Mouse (Mus musculus) spleen, adult 2 months (tissue): Measurements from ENCODE around the gene Susd3. TPM values are rescaled to one million over a fixed set of nuclear protein-coding genes. Genes with fewer than 3 reads are reported as not detected.

Experiments used
- DNase-seq, 2 experiments: peaks; one replicate each; pipeline versions ENCODE4 v3.0.0 to v3.0.0-alpha.2; 2012 to 2021; ENCODE audit warnings: low spot score in 2 of 2, low read depth in 1 of 2
- H3K27ac ChIP-seq: fragments of 200-500 bp; 2 replicates; pipeline ENCODE4 v1.5.1; 2012; ENCODE audit warnings: low read length, inconsistent platforms; ENCODE audit not compliant: insufficient read depth
- H3K27me3 ChIP-seq: fragments of 200-500 bp; 2 replicates; pipeline ENCODE4 v1.6.1; 2012; ENCODE audit warnings: mild to moderate bottlenecking, moderate library complexity, low read length, inconsistent platforms; ENCODE audit not compliant: control insufficient read depth, insufficient read depth
- H3K36me3 ChIP-seq: fragments of 200-500 bp; 2 replicates; pipeline ENCODE4 v1.6.1; 2012; ENCODE audit warnings: mild to moderate bottlenecking, low read length, inconsistent platforms; ENCODE audit not compliant: control insufficient read depth, insufficient read depth
- H3K4me1 ChIP-seq: fragments of 200-500 bp; 2 replicates; pipeline ENCODE4 v1.6.1; 2011; ENCODE audit warnings: inconsistent platforms; ENCODE audit not compliant: control insufficient read depth, insufficient read depth, insufficient read length
- H3K4me3 ChIP-seq: fragments of 200-500 bp; 2 replicates; pipeline ENCODE4 v1.5.1; 2011; ENCODE audit warnings: mild to moderate bottlenecking, inconsistent platforms; ENCODE audit not compliant: insufficient read depth, insufficient read length; ENCODE audit errors: extremely low read depth
- CTCF ChIP-seq: fragments of 200-500 bp; IDR thresholded peaks from 2 replicates; pipeline ENCODE4 v1.5.1; 2011; ENCODE audit warnings: mild to moderate bottlenecking, inconsistent platforms; ENCODE audit not compliant: insufficient read depth, insufficient read length, insufficient replicate concordance; ENCODE audit errors: extremely low read depth
- POLR2A ChIP-seq: fragments of 200-500 bp; IDR thresholded peaks from 2 replicates; pipeline ENCODE4 v1.6.1; 2011; ENCODE audit warnings: low read depth, low read length, inconsistent platforms
- WGBS: fragments of 180-500 bp; shearing (Covaris S2); methylation state at CpG from one replicate; pipeline ENCODE4 v1.1.7; 2018; 5-methylcytosine and 5-hydroxymethylcytosine counted together
- polyA plus RNA-seq: library from polyadenylated mRNA; depleted of rRNA; stranded (reverse); fragments of >200 nt; gene quantifications from 2 replicates; pipeline ENCODE4 v1.2.3, GENCODE M21; 2012

The Susd3 gene
- polyA plus RNA-seq, 1 experiment: 49.7 TPM

GRCm38 (mm10) chr13:49237617-49238016, 10.9 kb downstream of the Susd3 start:
- DNase-seq: no peak
- TF ChIP-seq POLR2A: no peak
- no peak for TF ChIP-seq CTCF
- Histone ChIP-seq H3K27me3 (no peaks in the 10 kb centered on the region), H3K4me1 (peaks cover 22% of the 10 kb centered on the region), H3K27ac (no peak overlapping the region), H3K4me3 (no peak overlapping the region), H3K36me3 (peaks cover 26% of the 10 kb centered on the region)
- 80% methylated on average over 8 of the region's 8 CpGs for WGBS

- peak; percentile 16; the same call in 1 of the 2 replicates for TF ChIP-seq CTCF
- no peak for TF ChIP-seq POLR2A
- Histone ChIP-seq H3K27me3 (no peaks in the 10 kb centered on the region), H3K4me1 (no peaks in the 10 kb centered on the region), H3K36me3 (peaks cover 37% of the 10 kb centered on the region), H3K27ac (no peak overlapping the region), H3K4me3 (no peak overlapping the region)
- 91% methylated on average over 4 of the region's 4 CpGs for WGBS
- no peak for DNase-seq
Observed at GRCm38 (mm10) chr13:49234711-49235110, 13.8 kb downstream of the Susd3 start.

GRCm38 (mm10) chr13:49233792-49234572, 14.5 kb downstream of the Susd3 start:
- DNase-seq: no peak
- Histone ChIP-seq H3K36me3 (peaks cover 37% of the 10 kb centered on the region), H3K27ac (no peak overlapping the region), H3K27me3 (no peaks in the 10 kb centered on the region), H3K4me1 (no peaks in the 10 kb centered on the region), H3K4me3 (no peak overlapping the region)
- no peak for TF ChIP-seq POLR2A
- TF ChIP-seq CTCF: no peak
- 95% methylated on average over 8 of the region's 8 CpGs for WGBS

- H3K36me3 ChIP-seq: no peaks in the 10 kb centered on the region; the same call in 1 of the 2 replicates
- H3K4me3 ChIP-seq: no peak overlapping the region
- no peaks in the 10 kb centered on the region for H3K27me3 ChIP-seq
- 58% methylated on average over 4 of the region's 4 CpGs for WGBS
- H3K27ac ChIP-seq: peak overlapping the region; percentile 76
- peaks cover 16% of the 10 kb centered on the region; the same call in 1 of the 2 replicates for H3K4me1 ChIP-seq
- TF ChIP-seq POLR2A (no peak), CTCF (no peak)
- no peak for DNase-seq
Observed at GRCm38 (mm10) chr13:49225633-49226032, 22.9 kb downstream of the Susd3 start.

GRCm38 (mm10) chr13:49225159-49225558, 23.3 kb downstream of the Susd3 start:
- H3K4me3 ChIP-seq: no peak overlapping the region
- peak overlapping the region; percentile 98 for H3K27ac ChIP-seq
- 35% methylated on average over 3 of the region's 3 CpGs for WGBS
- no peaks in the 10 kb centered on the region; the same call in 1 of the 2 replicates for H3K36me3 ChIP-seq
- H3K4me1 ChIP-seq: peaks cover 16% of the 10 kb centered on the region; the same call in 1 of the 2 replicates
- no peaks in the 10 kb centered on the region for H3K27me3 ChIP-seq
- DNase-seq: peak in 1 of 2 experiments; percentile 82
- no peak for TF ChIP-seq POLR2A

GRCm38 (mm10) chr13:49224729-49225128, 23.8 kb downstream of the Susd3 start:
- DNase-seq: peak in 1 of 2 experiments; percentile 33
- Histone ChIP-seq H3K27ac (peak overlapping the region; percentile 98), H3K27me3 (no peaks in the 10 kb centered on the region), H3K4me3 (no peak overlapping the region), H3K4me1 (peaks cover 16% of the 10 kb centered on the region; the same call in 1 of the 2 replicates), H3K36me3 (no peaks in the 10 kb centered on the region; the same call in 1 of the 2 replicates)
- TF ChIP-seq POLR2A (no peak), CTCF (no peak)
- 56% methylated on average over 6 of the region's 6 CpGs for WGBS

- TF ChIP-seq POLR2A: no peak
- no peak for TF ChIP-seq CTCF
- DNase-seq: no peak
- Histone ChIP-seq H3K36me3 (no peaks in the 10 kb centered on the region; the same call in 1 of the 2 replicates), H3K27ac (peak overlapping the region; percentile 98), H3K4me3 (no peak overlapping the region), H3K4me1 (peaks cover 16% of the 10 kb centered on the region; the same call in 1 of the 2 replicates), H3K27me3 (no peaks in the 10 kb centered on the region)
- WGBS: 81% methylated on average over 10 of the region's 10 CpGs
Observed at GRCm38 (mm10) chr13:49224314-49224713, 24.2 kb downstream of the Susd3 start.
